Mouse (Mus musculus) skeletal muscle tissue, adult 2 months (tissue): ENCODE results near the gene Ccdc188.
A peak's percentile ranks its signal among the peaks of the same experiment; 100 is the strongest.
"Not testable (repeated sequence)": the region's sequence is repeated elsewhere in the genome, so short reads cannot be mapped to it uniquely, and the experiment has no call there.

Experiments
- DNase-seq: peaks from one replicate; pipeline ENCODE4 v3.0.0-alpha.2; 2012; ENCODE audit warnings: low read depth, low spot score

The Ccdc188 gene

GRCm38 (mm10) chr16:18217579-18217978 lies at the start of gene Ccdc188:
Gene Ccdc188, plus strand, starts transcription at chr16:18217879.
- no peak for DNase-seq

DNA sequence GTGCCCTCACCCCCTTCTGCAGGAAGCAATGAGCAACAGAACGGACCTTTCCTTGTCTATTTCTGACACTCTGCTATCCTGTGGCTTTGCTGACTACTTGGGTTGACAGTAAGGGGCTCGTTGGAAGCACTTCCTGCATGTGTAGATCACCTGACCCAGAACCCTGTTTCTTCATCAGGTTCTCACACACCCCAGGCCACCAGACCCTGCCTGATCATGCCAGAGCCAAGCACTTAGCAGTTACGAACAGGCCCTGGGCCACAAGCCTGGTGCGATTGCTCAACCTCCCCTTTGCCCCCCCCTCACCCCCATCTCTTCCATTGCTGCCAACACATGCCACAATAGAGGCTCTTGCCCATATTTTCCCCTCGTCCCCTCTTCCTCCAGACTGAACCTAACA lies 48.5 kb upstream of the Ccdc188 start:
- no peak for DNase-seq

DNA sequence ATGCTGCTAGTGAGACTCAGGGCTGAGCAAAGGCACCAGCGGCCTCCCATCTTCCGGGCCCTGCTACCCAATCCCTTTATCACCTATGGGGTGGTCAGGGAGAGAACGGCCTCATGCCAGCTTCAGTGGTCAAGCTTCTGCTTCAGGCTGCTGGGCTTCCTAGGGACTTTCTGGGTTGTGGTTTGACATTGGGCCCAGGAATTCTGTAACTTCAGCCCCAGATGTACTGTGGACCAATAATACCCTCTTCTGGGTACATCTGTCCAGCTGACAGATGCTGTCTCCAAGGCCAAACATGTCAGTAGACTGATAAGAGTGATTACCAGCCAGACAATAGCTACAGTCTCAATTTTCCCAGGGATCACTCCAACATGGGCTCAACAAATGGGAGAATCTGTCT lies 47.9 kb upstream of the Ccdc188 start:
- DNase-seq, result no peak

GRCm38 (mm10) chr16:18172266-18172855 lies 45.3 kb upstream of the Ccdc188 start:
- DNase-seq, result no peak

DNA sequence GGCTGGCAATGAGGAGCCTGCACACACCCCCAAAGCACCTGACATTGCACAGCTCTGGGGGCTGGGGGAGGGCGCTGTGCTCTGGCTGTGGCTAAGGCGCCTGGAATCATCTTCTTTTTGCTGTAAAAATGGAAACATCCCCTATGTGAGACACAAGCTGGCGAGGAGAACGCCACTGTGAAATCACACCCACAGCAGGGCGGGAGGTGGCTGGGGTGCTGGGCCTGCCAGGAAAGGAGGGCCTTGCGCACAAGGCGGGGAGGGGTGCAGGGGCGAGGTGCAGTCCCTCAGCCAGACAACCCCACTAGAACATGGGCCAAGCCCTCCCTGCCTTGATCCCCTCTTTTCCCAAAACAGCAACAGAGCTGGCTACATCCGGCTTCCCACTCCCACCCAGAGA lies 44.4 kb upstream of the Ccdc188 start:
- no peak for DNase-seq

- DNase-seq, result no peak
These were observed 43.9 kb upstream of the Ccdc188 start for GRCm38 (mm10) chr16:18173788-18174187.

GRCm38 (mm10) chr16:18175817-18176541 lies 41.7 kb upstream of the Ccdc188 start:
- no peak for DNase-seq

DNA sequence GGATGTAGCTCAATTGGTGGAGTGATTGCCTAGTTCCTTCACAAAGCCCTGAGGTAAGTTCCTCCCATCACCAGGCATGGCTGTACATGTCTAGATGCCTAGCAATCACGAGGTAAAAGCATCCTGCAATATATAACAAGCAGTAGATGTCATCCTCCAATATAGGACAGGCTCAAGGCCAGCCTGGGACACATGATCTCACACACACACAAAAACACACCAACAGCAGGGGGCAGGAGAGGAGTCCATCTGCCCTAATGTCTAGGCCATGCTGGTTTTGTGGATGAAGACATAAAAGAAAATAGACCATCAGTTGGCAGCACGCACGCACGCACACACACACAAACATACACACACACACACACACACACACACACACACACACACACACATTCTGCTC lies 40.9 kb upstream of the Ccdc188 start:
- peak; percentile 53 for DNase-seq

DNA sequence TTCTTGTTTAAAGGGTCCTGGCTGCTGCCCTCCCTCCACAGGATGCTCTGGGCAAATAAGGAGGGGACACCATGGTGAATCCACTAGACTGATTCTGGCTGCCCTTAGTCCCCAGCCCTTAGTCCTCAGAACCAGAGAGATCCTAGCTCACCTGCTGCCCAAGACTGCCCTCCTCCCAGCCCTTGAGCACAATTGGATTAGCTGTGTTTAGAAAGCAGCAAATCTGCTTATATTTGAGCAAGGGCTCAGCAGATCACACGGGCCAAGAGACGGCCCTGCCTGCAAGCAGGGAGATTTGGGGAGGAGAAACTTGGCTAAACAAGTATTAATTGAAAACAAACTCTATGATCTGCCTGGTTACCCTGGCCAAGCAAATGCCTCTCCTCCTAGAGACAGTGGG lies 38.1 kb upstream of the Ccdc188 start:
- no peak for DNase-seq

DNA sequence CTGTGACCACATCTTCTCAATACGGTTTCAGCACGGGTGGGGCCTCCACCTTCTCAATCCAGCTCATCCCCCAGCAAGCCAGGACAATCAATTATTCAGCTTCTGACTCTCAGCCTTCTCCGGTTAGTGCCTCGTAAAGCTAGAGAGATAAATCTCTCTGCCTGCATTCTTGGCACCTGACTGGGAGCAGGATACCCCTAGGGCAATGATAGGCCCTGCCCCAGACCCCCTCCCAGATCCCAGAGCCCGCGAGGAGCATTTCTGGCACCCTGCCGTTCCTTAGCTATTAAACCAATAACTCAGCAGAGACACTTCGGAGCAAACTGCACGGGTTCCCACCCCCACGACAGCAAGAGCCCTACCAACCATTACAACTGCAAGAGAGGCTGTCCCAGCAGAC lies 36.3 kb upstream of the Ccdc188 start:
- no peak for DNase-seq

DNA sequence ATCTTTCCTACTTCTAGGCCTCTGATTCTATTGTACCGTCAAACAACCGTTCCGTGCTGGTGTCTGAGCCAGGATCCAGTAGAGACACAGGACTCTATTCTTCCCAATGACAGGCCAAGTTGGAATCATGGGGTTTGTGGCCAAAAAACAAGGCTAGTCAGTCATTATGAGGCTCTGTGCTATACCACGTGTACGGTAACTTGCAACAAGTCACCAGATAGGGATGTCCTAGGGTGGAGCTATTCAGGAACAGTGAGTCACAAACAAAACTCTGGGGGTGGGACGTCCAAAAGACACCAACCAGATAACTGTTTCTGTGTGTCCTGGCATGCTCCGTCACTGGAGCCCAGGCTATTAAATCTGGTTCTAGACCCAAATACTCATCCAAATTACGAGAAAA lies 34.9 kb upstream of the Ccdc188 start:
- no peak for DNase-seq

DNA sequence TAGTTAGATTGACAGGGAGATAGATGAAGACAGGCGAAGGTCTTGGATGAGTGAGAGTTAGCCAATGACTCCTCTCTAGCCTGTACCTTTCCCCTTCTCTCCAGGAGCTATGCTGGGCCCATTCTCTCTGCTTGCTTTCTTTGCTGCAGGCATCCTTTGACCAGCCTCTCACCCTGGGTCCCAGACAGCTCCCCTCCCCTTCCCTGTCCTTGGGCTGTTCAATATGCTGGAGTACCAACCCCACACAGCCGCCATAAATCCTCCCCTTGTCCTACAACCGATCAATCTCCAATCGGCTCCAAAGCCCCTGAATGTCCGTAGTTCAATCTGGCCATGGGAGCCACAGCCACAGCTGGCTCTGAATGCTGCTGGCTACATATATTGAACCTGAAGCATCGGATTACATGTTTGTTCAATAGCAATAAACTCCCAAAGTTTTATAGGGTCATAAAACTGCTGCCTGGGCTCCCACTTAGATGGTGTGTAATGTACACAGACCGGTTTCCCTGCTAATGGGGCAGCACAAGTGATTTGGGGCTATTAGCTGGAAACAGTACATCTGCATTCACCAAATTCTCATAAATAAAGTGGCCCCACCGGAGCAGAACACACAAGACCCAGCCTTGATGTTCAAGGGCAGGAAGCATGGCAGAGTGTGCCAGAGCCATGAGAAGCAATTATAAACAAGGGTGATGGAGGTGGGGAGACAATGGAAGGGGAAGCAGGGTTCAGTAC lies 31.8 kb upstream of the Ccdc188 start:
- DNase-seq, result no peak

- peak; percentile 36 for DNase-seq
These were observed 30.9 kb upstream of the Ccdc188 start for GRCm38 (mm10) chr16:18186798-18187197.

GRCm38 (mm10) chr16:18187221-18187620 lies 30.5 kb upstream of the Ccdc188 start:
- no peak for DNase-seq

- DNase-seq, result no peak
These were observed 26.7 kb upstream of the Ccdc188 start for GRCm38 (mm10) chr16:18191006-18191405.

DNA sequence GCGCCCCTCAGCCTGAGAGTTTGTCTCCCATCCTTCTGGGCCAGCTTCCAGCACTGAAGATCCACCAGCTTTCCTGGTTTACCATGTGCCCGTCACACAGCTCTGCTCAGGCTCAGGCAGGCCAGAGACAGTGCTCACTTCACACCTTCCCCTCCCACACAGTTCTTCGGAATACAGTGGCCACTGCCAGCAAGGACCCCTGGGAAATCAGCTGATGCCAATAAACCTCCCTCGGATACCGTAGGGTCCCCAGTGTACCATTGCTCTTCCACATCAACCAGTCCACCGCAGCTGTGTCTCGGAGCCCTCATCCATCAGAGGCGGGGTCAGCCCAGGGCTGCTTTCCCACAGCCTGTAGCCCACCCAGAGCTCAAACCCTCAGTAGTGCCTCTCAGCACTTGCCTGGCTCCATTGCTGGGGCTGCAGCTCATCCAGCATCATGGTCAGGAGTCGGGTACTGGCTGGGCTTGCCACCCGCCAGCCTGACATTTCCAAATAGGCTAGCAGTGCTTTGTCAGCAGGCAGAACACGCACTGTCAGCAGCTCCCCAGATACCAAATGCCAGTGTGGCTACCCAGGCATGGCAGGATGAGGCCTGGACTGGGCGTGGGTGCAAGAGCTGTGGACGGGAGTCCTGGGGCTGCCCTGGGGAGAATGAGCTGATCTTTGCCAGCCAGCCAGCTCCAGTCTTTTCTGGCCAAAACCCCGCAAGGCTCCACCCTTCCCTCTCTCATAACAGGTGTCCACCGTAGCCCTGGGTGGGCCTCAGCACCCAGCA lies 23.3 kb upstream of the Ccdc188 start:
- DNase-seq, result peak; percentile 76

GRCm38 (mm10) chr16:18195068-18195467 lies 22.6 kb upstream of the Ccdc188 start:
- no peak for DNase-seq

DNA sequence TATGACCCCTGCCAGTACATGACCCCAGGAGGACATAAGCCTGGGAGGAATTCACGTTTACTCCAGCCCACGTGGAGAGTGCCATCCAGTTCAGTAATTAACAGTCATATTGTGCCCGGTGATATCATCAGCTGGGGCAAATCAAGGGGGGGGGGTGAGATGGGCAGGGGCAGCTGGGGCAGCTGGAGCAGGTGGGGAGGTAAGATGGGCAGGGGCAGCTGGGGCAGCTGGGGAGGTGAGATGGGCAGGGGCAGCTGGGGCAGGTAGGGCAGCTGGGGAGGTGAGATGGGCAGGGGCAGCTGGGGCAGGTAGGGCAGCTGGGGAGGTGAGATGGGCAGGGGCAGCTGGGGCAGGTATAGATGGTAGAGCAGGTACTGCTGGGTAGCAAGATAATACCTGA lies 22.1 kb upstream of the Ccdc188 start:
- not testable (repeated sequence) for DNase-seq

DNA sequence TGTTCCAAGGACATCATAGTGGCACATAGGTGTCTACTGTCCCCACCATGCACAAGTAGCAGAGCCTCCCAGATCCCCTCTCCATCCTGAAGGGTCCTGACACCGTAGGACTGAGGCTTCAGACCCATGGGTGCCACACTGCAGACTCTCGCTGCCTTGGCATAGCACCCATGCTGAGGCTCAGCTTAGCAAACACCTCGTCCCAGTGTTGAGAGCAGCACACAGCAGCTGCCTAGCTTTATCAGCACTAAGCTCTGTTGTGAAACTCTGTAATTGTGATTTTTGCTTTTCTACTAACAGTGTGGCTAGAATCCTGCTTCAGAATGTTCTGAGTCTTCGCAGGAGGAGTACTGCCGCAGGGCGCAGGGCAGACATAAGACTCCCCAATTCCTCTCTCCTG lies 19.8 kb upstream of the Ccdc188 start:
- no peak for DNase-seq

DNA sequence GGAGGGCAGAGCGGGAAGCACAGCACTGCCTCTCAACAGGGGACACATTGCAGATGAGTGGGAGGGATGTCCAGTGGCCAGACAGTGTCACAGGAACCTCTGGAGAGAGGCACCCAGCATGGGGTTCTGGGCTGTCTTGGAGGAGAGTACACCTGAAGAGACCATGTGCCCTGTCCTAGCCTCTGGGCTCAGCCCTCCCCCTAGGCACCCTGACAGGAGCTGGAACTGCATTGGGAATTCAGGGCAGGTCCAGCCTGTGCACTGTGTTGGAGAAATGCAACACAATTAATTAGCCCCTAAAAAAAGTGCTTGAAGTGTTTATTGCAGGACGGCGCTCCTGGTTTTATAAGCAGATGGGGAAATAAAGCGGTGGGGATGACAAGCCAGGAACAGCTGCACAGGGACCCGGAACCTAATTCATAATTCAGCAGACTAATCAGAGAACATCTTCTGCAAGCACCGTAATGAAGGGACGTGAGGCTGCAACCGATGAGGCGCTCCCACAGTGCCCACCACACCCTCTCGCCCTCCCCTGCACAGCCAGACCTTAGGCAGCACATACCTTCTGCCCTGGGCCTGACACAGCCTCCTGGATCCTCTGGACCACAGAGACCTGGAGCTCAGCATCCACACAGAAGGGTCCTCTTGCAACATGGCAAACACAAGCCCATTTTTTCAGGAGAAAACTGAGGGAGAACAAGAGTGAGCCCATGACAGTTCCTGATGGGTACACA lies 19.1 kb upstream of the Ccdc188 start:
- no peak for DNase-seq

GRCm38 (mm10) chr16:18200062-18200461 lies 17.6 kb upstream of the Ccdc188 start:
- no peak for DNase-seq
